Mouse (Mus musculus): ENCODE measurements at regions not wholly inside any gene's neighbourhood (a gene's known extent, or its start where the extent isn't known, plus 50 kb on each side); places are given as distances from the start of the nearest gene placed in this dataset.

- intact Hi-C loops (cut with DNase I), result no loop called here
Measured at GRCm38 (mm10) chr9:15175866-15176265, 63.0 kb upstream of the Vstm5 start.

GRCm38 (mm10) chr9:15175412-15175811, 63.4 kb upstream of the Vstm5 start:
- intact Hi-C loops (cut with DNase I), result no loop called here
- DNase-seq, result no peak

More at GRCm38 (mm10) chr9:15175866-15176265, 63.0 kb upstream of the Vstm5 start:
- DNase-seq, result no peak

GRCm38 (mm10) chr9:15170911-15171310, 59.0 kb upstream of the Hephl1 start:
- intact Hi-C loops (cut with DNase I), result loop anchor here (5.0 kb wide), 1 partner anchor 139 kb away; no protein-coding TSS in a partner anchor

GRCm38 (mm10) chr9:15169714-15170113, 57.8 kb upstream of the Hephl1 start:
- intact Hi-C loops (cut with DNase I), result loop anchor here (5.0 kb wide), 1 partner anchor 137 kb away; no protein-coding TSS in a partner anchor

More at GRCm38 (mm10) chr9:15170911-15171310, 59.0 kb upstream of the Hephl1 start:
- DNase-seq, result no peak

GRCm38 (mm10) chr9:15168961-15169360, 57.1 kb upstream of the Hephl1 start:
- no peak for DNase-seq
- intact Hi-C loops (cut with DNase I), result no loop called here

More at GRCm38 (mm10) chr9:15169714-15170113, 57.8 kb upstream of the Hephl1 start:
- no peak for DNase-seq

- intact Hi-C loops (cut with DNase I), result no loop called here
- DNase-seq, result no peak
Measured at GRCm38 (mm10) chr9:15166896-15167295, 55.0 kb upstream of the Hephl1 start.

GRCm38 (mm10) chr9:15166476-15166875, 54.6 kb upstream of the Hephl1 start:
- intact Hi-C loops (cut with DNase I), result no loop called here

More at GRCm38 (mm10) chr9:15166476-15166875, 54.6 kb upstream of the Hephl1 start:
- DNase-seq, result no peak
